Mouse (Mus musculus): ENCODE results near the gene Apoc2.

Apoc2 gene

GRCm38 (mm10) chr7:19678901-19679300 lies 1.2 kb upstream of the Apoc2 start:
- no peak for DNase-seq (ENCODE audit: low read depth)

- no peak for DNase-seq (ENCODE audit: low read depth)
Measured at GRCm38 (mm10) chr7:19676662-19677061, 1.1 kb downstream of the Apoc2 start.

- DNase-seq (ENCODE audit: low read depth), result no peak
Measured at GRCm38 (mm10) chr7:19675824-19676223, 1.9 kb downstream of the Apoc2 start.

GRCm38 (mm10) chr7:19673083-19673699 lies 4.5 kb downstream of the Apoc2 start:
- DNase-seq (ENCODE audit: low read depth), result no peak

GRCm38 (mm10) chr7:19671511-19671910 lies 6.2 kb downstream of the Apoc2 start:
- no peak for DNase-seq (ENCODE audit: low read depth)

DNA sequence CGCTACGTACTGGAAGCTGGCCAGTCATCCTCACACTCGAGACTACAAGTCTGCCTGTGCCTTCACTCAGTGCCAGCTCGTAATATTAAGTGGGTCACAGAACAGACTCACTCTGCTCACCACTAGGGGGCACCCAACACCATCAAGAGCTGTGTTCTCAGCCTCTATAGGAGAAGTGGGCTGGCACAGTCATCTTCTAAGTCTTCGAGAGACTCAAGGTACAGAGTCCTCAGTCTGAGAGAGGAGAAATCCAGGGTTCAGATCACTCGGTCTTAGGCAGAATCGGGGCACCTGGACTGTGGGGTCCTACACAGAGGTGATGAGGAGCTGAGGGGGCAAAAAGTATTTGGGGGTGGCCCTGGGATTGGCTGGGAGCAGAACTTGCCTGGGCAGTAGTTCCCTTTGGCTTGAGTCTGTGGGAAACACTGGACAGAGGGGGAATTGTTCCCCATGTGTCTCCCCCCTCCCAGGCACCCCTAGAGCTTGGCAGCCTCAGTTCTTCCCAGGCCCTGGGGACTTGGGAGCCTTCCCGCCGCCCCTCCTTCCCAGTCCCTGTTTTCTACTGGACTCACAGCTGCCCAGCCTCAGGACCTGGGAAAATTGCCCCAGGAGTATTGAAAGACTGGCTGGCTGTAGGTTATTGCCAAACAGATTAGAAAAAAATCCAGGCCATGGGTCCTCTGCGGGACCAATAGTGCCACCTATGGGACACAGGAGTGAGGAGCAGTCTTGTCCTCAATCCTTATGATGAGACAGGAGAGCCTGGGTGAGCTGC lies 8.6 kb downstream of the Apoc2 start:
- peak; percentile 93 for DNase-seq (ENCODE audit: low read depth)

DNA sequence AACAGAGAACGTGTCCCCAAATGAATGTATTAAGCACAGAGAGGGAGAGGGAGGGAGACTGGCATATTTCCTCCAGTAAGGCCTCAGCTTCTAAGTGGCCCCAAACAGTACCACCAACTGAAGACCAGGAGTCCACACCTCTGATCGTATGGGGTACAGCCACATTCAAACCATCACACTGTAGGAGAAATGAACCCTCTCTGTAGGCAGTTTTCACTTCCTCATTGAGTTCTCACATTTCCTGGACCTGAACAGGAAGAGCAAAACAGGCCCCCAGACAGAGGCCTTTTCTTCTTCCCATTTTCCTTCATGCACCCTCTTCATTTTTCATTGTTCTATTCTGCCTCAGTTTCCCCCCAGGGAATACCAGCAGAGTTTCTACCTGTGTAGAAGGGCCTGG lies 10.3 kb downstream of the Apoc2 start:
- DNase-seq (ENCODE audit: low read depth), result no peak

GRCm38 (mm10) chr7:19666750-19667149 lies 11.0 kb downstream of the Apoc2 start:
- DNase-seq (ENCODE audit: low read depth), result no peak

- peak; percentile 96 for DNase-seq (ENCODE audit: low read depth)
Measured at GRCm38 (mm10) chr7:19664955-19665841, 12.5 kb downstream of the Apoc2 start, which contains the start of gene Clptm1. Gene Clptm1, minus strand, starts transcription at chr7:19665033.

- no peak for DNase-seq (ENCODE audit: low read depth)
Measured at GRCm38 (mm10) chr7:19664455-19664954, 13.2 kb downstream of the Apoc2 start.

DNA sequence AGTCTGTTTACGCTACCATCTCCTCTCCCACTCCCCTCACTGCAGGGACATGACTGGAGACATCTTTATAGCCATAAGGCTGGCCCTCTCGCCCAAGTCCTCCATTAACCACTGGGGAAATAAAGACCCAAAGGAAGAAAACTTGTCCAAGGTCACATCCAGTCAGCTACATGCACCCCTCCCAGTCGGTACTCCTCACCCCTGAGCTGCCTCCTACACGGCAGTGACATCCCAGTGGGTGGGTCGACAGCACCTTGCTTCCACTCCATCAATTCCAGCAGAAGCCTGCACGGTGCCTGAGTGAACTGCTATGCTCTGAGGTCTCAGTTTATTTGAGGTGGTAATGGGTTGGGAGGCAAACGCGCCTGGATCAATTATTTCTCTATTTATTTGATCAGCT lies 13.8 kb downstream of the Apoc2 start:
- DNase-seq (ENCODE audit: low read depth), result no peak

- DNase-seq (ENCODE audit: low read depth), result no peak
Measured at GRCm38 (mm10) chr7:19652614-19653013, 25.1 kb downstream of the Apoc2 start.

DNA sequence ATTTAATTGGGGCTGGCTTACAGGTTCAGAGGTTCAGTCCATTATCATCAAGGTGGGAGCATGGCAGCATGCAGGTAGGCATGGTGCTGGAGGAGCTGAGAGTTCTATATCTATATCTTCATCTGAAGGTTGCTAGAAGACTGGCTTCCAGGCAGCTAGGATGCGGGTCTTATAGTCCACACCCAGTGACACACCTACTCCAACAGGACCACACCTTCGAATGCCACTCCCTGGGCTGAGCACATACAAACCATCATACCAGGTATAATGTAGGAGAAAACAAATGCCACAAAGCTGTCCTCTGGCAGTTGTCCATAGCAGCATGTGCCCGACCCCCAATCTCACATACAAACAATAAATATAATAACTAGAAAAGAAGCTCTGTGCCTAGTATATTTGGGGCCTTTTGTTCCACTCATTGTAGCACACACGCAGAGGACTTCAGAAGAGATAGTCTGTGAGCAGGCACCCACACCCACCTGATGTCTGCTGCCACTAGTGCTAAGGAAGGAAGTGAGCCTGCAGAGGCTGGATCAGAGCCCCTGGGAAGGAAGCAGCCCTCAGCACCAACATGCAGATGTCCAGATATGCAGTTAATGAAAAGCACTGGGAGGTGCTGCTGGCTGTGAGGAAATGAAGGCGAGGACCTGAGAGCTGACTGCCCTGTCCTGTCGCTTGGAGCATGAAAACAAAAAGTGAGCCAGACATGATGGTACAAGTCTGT lies 26.5 kb downstream of the Apoc2 start:
- DNase-seq (ENCODE audit: low read depth), result no peak

- no peak for DNase-seq (ENCODE audit: low read depth)
Measured at GRCm38 (mm10) chr7:19641223-19641622, 36.5 kb downstream of the Apoc2 start.

DNA sequence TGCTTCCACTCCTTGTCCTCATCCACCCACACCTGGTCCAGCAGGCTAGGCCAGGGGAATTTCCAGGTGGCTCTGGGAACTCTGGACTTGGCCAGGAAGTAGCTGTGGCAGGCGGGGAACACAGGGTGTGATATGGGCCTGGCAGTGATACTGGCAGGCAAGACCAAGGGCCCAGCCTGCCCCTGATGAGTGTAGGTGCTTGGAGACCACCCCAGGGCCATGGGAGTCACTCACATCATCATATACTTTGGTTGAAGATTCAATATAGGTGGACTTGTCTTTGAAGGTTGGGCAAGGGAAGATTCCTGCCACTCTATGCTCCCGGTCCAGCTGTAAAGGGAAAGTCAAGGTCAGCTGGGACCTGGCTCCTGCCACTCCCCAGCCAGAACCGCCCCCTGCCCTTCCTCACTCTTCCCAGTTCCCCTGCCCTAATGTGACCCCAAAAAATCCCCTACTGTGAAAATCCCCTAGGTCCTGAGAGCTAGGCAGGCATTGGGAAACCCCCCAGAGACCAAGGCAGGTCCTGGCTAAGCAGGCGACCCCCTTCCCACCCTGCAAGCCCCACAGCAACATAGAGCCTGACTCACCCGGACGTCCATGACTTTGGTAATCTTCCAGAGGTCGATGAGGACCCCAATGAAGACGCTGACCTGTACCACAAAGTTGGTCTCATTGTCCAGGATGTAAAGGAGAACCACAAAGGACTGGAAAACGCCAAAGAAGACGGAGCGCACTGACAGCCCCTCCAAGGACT lies 42.5 kb downstream of the Apoc2 start:
- no peak for DNase-seq (ENCODE audit: low read depth)

DNA sequence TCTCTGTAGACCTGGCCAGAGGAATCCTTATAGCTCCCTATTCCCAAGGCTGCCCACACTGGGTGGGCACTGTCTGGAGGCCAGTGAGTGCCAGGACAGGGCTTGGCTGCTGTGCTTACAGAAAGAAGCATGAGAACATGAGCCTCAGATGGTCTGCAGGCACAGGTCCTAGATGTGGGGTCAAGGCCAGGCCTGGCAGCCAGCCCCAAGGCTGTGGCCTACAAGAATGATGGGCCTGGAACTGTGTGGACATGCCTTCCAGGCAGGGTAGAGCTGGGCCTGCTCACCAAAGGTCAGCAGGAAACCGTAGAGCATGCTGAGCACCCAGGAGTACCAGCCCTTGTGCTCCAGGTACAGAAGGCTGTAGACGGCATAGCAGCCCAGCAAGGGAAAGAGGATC lies 43.1 kb downstream of the Apoc2 start:
- DNase-seq (ENCODE audit: low read depth), result no peak

DNA sequence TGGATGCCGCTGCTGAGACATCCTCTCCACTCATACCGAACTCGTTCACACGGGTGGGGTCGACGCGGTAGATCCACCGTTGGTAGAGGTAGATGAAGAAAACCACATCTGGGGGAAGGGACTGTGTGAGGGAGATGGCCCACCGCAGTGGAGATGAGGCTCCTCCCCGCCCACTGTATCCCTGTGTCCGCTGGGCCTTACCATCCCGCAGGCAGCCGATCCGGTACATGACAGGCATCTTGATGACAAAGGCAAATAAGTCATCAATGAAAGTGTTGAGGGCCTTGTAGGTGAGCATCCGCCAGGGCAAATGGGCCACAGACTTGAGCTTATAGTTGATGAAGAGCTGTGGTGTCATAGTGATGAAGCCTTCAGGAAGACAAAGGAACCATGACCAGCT lies 43.9 kb downstream of the Apoc2 start:
- no peak for DNase-seq (ENCODE audit: low read depth)

DNA sequence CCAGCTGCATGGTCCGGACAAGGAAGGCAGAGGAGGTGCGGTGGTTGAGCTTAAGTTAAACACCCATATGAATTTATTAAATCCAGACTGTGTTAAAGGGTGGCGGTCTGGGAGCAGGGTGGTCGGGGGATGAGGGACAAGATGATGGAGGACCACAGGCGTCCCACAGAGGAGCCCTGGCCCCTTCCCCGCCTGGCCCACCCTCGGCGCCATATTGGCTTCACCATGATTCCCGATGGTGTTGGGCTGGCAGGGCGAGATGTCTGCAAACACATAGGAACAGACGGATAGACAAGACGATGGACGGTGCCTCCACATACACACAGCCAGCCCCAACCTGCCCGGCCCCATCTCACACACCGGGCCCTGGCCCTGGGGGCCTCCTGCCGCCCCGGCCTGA lies 44.5 kb downstream of the Apoc2 start:
- DNase-seq (ENCODE audit: low read depth), result no peak

GRCm38 (mm10) chr7:19632720-19633119 lies 45.0 kb downstream of the Apoc2 start:
- peak; percentile 58 for DNase-seq (ENCODE audit: low read depth)

GRCm38 (mm10) chr7:19632275-19632674 lies 45.5 kb downstream of the Apoc2 start:
- no peak for DNase-seq (ENCODE audit: low read depth)

- peak; percentile 83 for DNase-seq (ENCODE audit: low read depth)
Measured at GRCm38 (mm10) chr7:19629361-19629734, 48.4 kb downstream of the Apoc2 start, which contains the start of gene Relb. Gene Relb, minus strand, starts transcription at chr7:19629438.
